Mouse (Mus musculus) olfactory bulb, adult 2 months (tissue): ENCODE results near the gene Gsn.

ENCODE experiments used
- CTCF ChIP-seq: fragments of 200-500 bp; IDR thresholded peaks from 2 replicates; pipeline ENCODE4 v1.5.1; 2012; ENCODE audit warnings: low read depth, mild to moderate bottlenecking, low read length, moderate library complexity; ENCODE audit not compliant: insufficient read depth
- POLR2A ChIP-seq: fragments of 200-500 bp; IDR thresholded peaks from 2 replicates; pipeline ENCODE4 v1.6.1; 2012; ENCODE audit warnings: mild to moderate bottlenecking, low read depth, low read length, moderate library complexity; ENCODE audit not compliant: insufficient read depth

- no peak for TF ChIP-seq CTCF
- TF ChIP-seq POLR2A = no peak
These were observed 42.8 kb upstream of the Gsn start for GRCm38 (mm10) chr2:35213345-35213910.
